Mouse (Mus musculus) monocyte, adult 2 months (primary cell): Measurements from ENCODE around the gene Stx6.

Experiments
- DNase-seq, 2 experiments: peaks; one replicate each; pipeline ENCODE4 v3.0.0; 2022; ENCODE audit warnings: low spot score in 2 of 2, low read depth in 1 of 2

Stx6 gene

DNA sequence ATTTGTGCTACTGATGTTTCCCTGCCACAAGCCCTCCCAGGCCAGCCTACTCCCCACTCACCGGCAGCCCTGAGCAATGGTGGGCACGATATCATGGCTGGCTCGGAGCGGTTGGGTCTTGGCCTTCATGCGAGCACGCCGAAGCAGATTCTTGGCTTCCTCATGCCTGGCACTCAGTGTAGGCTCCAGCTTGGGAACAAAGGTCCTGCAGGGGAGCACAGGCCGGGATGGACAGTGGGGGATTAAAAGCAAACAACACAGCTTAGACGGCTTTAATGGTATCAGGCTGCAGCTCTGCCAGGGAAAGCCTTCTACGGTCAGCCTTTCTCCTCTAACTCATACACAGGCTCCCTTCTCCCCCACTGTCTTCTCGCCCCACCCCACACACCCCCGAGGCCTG is 73.9 kb downstream of the Stx6 start:
- no peak for DNase-seq

DNA sequence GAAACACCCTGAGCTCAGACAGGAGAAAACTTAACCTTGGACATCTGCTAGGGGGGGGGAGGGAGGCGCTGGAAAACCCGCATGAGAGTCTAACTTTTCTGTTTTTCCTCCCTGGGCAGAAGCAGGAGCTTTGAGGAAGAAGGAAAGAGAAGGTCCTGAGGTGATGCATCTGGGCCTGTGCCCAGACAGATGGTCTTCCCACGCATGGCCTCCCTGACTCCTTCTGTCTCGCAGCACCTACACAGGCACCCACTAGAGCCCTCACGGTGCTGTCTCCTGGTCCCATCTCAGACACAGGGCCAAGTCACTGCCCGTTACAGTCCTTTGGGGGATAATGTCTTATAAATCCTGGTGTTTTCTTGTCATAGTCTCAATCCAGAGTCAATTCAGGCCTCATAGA is 74.3 kb downstream of the Stx6 start:
- DNase-seq, result no peak

DNA sequence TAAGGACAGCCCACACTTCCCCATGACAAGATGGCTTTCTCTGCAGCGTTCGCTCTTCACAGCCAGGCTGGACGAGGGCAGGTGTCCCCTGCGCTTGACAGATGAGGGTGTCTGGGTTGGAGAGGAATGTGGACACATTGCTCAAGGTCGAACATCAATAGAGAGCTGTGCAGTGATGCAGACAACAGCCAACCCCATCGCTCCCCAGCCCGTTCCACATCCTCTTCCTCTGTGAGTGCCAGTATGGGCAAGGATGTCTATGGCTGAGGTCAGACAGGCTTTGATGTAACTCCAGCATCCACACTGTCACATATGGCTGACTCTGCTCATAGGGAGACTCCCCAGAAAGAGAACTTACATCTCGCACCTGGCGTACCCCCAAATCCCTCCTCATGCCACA is 74.9 kb downstream of the Stx6 start:
- no peak for DNase-seq

DNA sequence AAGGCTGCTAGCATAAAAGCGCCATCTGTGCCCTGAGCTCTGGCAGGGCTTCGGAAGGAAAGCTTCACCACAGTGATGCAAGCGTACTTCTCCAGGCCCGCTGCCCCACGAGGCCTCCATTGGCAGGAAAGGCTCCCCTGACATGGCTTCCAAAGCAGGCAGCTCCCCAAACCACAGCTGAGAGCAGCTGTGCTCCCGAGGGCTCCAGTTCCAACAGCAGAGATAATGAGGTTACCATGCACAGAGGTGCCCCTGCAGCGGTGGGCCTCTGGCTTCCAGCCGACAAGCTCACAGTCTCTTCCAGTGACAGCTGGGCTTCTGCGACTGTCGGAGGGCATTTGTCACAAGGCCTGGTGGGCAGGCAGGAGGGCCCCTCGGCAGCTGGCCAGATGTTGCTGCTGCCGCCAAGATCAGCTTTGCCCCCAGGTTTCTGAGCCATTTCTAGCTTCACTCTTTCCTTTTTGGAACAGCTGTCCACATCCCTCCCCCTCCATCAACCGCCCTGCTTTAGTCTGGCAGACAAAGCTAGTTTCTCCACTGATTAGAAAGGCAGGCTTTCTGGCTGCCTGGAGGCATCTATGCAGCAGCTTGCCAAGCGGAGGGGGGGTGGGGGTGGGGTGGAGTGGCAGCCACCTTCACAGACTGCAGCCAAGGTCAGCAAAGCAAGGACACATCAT is 75.6 kb downstream of the Stx6 start:
- DNase-seq, result no peak

DNA sequence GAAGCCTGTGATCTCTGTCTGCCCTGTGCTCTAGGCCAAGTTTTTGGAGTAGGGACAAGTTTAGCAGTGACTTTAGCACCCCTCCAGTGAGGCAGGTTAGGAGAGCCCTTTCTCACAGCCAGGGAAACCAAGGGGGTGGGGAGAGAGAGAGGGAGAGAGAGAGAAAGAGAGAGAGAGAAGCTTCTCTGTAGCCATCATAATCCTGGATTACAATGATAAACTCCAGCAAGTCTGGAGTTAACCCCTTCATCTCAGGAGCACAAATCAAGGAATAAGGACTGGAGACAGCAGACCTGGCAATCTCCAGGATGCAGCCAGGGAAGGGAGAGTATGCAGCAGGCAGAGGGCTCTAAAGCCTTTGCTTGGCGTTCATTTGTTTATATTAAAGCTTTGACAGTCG is 77.1 kb downstream of the Stx6 start:
- no peak for DNase-seq

DNA sequence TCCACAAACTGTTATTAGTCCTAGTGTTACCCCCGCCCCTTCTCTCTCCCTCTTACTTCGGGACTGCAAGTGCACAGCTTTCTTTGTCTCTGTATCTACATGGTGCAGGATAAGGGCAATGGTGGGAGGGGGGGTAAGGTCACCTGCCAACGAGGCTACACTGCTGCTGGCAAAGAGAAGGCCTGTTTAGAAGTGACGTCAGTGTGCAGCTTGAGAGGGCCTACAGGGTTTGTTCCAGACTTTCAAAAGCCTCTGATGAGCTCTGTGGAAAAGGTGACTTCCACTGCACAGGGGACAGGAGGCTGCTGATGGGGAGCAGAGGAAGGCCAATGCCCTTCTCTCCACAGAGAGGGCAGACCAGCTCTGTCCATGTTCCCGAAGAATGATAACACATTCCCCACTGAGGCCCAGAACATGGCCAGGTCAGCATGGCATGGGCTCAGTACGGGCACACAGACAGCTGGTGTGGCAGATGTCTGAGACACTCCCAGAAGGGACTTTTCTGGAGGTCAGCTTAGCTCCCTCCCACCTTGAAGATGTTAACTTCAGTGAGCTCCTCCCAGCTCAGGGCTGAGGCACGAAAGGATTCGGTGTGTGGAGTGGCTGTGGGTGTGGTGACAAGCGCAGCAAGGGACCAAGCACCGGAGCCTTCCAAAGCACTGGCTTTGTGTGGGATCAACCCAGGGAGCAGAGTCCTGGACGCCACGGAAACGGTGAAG is 78.0 kb downstream of the Stx6 start:
- no peak for DNase-seq

DNA sequence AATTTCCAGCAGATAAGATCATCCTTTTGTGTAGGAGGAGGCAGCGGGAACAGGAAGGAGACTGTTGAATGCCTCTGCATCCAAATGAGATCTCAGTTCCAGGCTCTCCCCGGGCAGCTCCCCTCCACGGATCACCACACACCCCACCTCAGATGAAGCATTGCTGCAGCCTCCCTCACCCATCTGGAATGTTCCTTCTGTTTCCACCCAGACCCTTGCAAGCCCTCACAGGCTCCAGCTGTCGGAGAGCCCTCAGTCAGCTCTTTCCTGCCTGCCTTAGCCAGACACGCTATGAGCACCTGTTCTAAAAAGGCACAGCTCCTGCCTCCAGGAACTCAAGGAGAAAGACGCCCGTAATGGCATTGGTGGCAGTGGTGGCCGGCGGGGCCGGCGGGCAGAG is 78.9 kb downstream of the Stx6 start:
- DNase-seq, result no peak

DNA sequence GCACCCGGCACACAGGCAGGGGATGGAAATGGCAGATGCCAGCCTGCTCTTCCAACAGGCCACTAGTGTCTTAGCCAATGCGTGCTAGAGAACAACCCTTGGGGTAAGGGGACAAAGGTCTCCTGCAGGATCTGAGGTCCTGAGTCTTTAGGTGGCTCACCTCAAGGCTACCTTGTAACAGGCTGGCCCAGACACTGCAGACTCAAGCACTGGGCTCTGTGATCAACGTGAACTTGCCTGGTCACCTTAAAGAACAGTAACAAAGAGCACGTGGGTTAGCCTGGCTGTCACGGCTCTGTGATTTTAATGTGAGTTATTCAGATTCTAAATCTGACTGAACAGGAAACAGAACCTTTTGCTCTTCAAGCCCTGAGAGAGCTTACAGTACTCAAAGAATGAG is 79.6 kb downstream of the Stx6 start:
- DNase-seq, result no peak

DNA sequence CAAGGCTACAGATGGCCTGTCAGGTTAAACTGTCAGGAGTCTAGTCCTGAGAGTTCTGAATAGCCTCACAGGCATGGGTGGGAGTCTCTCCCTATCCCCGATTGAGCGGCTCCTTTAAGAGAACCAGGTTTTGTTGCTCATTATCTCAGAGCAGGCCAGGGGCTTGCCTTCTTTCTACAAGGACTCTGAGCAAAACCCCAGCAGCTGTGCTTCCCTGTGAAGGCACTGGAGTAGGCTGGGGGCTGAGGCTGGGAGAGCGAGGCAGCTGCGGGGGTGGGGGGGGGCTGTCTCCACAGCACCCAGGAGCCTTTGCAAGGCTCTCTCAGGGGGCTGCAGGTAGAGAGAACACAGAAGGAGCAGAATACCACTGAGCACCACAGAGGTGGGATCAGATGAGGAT is 80.7 kb downstream of the Stx6 start:
- no peak for DNase-seq

DNA sequence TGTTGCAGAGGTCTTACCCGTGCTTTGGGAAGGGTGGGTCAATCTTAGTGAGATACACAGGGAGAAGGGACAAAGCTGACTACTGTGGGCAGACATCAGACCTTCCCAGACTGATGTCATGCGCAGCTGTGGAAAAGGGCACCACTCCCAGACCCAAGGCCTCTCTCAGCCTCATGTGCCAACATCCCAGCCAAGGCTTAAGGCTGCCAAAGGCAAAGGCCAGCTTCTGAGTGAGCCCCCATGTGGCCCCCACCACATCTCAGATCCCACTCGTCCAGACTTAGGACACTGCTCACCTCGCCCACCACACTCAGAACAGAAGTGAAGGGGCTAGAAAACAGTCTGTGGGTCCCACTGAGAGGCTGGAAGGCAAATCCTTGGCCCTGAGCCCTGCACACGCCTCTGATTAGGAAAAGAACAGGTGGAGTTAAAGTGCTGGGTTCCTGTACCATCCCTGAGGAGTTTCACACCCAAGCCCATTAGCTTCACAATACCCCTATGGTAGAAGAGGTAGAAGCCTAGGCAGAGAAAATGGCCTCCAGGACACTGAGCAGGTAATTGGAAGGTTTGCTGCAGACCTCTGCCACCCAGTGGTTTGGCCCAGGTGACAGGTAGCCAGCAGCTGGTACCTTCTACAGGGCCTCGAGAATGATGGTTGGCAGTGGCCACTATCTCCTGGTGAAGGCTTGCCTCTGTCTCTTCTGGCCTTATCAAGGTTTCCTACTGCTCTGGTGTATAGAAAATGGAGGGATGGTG is 81.6 kb downstream of the Stx6 start:
- no peak for DNase-seq

DNA sequence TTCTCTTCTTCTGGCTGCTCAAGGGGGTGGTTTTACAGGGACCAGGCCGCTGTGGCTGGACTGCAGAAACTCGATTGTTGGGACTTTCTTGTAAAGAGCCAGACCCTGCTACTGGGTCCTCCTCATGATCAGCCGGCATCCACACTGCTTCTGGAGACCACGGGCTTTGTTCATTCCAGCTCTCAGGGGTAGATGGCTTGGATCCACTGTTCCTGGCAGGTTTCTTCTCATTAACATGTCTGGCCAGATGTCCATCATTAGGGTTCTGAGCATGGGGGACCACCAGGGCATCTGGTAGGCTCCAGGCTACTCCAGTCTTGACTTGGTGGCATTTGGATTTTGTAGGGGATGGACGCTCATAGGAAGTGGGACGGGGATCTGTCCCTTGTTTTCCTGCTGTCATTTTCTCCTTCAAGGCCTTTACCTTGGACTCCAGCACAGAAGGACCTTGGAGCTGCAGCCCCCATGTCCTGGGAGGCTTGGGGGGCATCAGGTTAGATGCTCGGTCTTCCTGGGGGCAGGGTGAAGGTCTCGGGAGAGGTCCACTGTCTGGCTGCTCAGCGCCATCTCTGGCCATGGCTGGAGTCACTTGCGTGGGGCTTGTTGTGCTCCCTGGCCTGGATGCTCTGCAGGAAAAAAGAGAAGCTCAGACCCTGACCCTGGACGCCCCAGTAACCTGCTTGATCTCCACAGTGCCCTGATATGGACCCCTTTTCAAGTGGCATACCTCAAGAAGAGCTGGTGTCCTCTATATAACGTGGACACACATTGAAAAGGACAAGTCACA is 83.4 kb downstream of the Stx6 start:
- DNase-seq, result no peak

DNA sequence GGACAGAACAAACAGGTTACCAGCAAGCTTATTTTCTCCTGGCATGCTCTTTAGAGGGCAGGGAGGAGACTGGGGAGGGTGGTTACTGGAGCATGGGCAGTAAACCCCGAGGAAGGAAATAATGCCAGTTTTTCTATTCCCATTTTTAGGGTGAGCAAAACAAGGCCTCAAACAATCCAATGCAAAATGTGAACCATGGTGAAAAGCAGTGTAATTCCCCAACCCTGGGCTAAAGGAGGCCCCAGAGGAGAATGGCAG is 83.9 kb downstream of the Stx6 start:
- no peak for DNase-seq

DNA sequence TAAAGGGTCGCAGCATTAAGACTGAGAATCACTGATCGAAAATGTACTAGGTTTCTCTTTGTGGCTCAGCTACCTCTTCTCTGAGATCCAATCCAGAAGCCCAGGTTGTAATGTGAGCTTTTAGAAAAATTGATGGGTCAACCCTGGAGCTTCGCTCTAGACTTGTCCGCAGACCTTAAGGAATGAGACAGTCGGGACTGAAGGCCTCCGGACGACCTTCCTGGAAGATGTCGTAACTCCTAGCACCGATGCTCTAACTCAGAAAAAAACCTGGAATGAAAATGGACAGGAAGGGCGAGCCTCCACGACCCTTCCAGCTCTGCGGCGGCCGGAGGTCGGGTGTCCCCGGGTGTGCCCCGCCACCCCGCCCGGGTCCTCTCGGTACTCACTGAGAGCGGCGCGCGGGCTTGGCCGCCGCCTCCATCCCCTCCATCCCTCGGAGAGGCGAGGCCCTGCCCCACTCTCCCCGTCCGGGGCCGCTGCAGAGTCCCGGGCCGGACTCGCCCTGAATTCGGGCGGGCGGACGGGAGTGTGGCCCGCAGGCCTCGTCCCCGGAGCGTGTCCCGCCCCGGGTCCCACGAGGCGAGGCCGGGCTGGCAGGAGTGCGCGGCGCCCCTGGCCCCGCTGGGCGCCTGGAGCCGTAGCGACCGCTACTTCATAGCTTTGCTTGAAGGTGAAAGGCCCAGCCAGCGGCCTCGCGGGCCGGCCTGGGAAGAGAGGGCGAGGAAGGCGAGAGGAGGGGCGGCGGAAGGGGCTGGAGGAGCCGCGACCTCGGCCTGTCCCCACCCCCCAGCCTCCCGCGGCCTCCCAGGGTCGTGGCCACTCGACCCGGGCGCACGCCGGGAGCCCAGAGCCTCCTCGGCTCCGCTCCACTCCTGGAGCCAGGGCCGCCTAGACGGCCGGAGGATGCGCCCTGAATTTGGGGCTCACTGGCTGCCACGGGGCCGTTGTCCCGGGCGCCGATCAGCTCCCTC is 85.6 kb downstream of the Stx6 start, which contains the start of gene BC034090:
BC034090 (minus strand) TSS at position 648 of the 974 bp plus-strand sequence.
- DNase-seq, result no peak

DNA sequence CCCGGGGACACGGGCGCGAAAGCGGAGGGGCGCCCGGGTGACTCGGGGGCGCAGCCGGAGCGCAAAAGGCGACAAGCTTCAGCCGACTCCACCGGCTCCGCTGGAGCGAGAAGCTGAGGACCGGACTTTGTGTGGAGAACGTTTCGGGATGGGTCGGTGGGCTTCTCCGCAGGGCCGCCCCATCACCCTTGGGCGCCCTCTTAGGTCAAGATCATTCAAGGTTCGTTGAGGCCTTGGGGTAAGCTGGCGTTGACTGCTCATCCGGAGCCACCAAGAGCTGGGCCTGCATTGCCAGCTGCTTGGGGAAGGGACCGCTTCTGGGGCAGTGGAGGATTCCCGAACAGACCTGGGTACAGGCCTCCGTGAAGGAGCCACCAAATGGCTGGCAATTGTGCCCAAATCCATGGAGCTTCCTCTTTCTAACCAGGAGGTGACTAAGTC is 86.3 kb downstream of the Stx6 start:
- no peak for DNase-seq

DNA sequence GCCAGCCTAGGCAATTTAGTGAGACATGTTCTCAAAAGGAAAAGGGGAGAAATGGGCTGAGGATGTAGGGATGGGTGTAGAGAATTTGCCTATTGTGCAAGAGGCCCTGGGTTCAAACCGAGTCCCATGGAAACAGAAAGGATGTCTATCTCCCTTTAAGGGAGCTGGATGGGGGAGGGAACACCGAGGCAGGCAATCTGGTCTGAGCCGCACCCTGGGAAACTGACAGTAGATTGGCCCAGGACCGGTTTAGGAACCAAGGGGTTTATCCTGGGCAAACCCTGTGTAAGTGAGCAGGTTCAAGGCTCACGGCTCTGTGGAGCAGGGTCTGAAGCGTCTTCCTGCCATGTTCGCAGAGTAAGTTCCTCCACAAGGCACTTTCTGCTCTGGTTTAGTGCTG is 87.0 kb downstream of the Stx6 start:
- DNase-seq, result no peak

DNA sequence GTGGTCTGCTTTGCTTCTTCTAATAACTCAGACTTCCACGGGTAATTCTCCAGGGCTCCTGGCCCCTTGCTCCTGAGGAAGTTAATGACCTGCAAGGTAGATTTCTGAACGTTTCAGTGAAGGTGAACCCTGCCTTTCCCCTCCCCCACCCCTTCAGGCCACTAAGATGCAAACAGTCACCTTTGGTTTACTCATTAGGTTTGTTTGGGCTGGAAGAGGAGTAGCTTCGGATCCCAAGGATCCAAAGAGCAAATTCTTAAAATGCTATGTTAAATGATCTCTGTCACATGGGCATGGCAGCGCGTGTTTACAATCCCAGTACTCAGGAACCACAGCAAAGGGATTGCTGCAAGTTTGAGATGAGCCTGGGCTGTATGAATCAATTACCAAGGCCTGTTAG is 88.9 kb downstream of the Stx6 start:
- no peak for DNase-seq

DNA sequence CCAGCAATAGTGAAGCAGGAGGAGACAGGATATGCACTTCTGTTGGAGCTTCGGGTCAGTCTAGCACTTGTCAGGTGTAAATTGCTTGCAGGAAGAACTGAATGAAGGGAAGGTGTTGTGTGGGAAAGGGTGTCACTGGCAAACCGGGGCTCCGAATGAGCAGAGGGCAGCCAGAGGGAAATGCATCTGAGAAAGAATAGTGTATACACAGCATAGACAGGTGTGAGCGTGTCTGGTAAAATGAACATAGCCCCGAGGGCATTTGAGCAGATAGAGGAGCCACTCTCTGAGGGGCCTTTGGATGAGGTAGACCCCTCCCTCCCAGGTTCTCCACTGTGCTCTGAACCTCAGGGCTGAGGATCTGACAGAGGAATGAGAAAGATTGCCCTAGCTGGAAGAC is 89.5 kb downstream of the Stx6 start:
- DNase-seq, result no peak

DNA sequence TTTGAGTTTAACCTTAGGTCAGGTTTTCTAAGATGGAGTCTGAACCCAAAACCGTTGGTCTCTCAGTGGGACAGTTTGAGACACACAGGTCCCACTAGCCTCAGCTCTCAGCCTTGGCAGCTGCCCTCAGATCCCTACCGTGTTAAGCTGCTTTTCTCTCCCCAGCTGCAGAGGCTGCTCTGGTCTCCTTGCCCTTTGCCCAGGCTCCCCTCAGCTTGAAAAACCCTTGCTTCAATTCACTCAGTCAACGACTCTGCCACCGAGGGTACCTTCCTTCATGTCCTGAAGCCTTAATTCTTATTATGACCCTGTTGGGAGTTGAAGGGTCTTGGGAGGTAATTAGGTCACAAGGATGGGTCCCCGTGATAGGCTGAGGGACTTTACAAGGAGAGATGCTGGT is 91.4 kb downstream of the Stx6 start:
- DNase-seq, result no peak

DNA sequence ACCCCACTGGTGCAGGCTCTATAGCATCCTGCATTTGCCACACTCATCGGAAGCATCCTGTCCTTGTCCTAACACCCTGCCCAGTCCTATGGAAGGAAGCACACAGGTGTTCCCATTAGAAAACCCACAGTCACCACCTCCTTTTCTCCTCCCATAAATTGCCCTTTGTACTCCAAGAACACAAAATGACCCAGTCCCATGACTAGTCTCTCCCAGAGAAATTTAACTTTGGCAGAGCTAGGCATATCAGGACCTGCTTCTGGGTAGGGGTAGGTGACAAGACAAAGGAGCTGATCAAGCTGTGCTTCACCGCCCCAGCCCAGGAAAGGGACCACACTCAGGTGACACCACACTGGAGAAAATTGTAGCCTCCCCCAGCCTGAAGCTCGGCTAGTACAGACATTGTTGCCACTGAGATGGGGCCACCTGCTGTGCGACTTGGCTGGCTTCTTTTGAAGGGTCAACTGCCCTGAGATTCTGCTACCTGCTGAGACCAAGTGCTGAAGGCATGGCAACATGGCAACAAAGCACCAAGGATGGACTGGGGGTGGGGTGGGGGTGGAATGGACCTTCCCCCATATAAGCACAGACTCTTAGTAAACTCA is 92.1 kb downstream of the Stx6 start:
- DNase-seq, result no peak

DNA sequence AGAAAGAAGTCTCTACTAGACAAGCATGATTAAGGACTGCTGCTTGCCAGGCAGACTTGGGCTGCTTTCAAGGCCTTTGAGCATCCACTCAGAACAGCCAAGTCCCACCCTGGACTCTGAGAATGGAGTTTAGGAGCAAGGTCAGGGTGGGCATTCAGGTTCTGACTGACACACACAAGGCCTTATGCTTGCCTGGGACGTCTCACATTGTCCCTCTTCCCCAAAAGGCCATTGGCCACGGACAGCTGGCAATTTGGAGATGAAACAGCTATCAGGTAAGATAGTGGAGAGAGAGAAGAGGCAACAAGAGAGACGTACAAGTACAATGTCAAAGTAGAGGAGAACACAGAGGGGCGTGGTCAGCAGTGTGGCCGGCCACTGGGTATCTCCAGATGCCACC is 93.1 kb downstream of the Stx6 start:
- no peak for DNase-seq
